ENCODE assay signal across 15 mouse cellular contexts in the genomic region with DNA sequence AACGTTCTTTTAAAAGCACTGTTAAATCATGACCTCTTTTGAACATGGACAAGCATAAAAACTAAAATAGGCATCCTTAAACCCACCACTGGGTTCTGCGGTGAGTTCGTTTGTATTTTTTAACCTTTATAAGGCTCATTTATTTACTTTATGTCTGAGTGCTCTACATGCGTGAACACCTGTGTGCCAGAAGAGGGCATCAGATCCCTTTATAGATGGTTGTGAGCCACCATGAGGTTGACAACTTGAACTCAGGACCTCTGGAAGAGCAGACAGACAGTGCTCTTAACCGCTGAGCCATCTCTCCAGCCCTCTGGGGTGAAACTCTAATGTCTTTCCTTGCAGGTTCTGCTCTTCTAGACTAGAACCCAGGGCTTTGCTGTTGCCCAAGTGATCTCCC. TPM values are rescaled to one million over a fixed set of nuclear protein-coding genes. Genes with fewer than 3 reads are reported as not detected.
DNase-seq lines count a peak whose midpoint lies in the region; ATAC-seq and TF ChIP-seq lines count a peak whose summit lies in the region.
"Had no signal": no experiment of that assay in that cellular context is flagged by ENCODE, and none has a peak within 500 bp of the region (broad histone marks: within the 10 kb centered on the region; RNA-seq: fewer than 3 reads in every experiment).

No protein-coding gene starts in this region.

- no peak overlapping the region for H3K27ac ChIP-seq in forebrain, postnatal 0 days (ENCODE audit: low read depth, low read length)
- H3K27ac ChIP-seq in forebrain, embryonic 12.5 days = no peak overlapping the region
- H3K27ac ChIP-seq in heart, embryonic 16.5 days (ENCODE audit: low read length) = no peak overlapping the region; the same call in 1 of the 2 replicates
- no peak overlapping the region for H3K27ac ChIP-seq in lung, embryonic 14.5 days (ENCODE audit: low read depth)
- H3K27ac ChIP-seq: liver, embryonic 12.5 days; midbrain, embryonic 12.5 days had no signal

- TF ChIP-seq CTCF in forebrain, postnatal 0 days (IDR thresholded peaks at IDR 0.05; ENCODE audit: low read depth) = peak; percentile 33; the same call in 1 of the 2 replicates
- TF ChIP-seq CTCF in lung, embryonic 14.5 days (IDR thresholded peaks at IDR 0.05; ENCODE audit: low read depth) = 0 out of 2 replicates have a peak, but pooled peaks have one; percentile 8
- TF ChIP-seq CTCF in lung, adult 2 months (IDR thresholded peaks at IDR 0.05; ENCODE audit: insufficient read depth, low read length) = no peak

- WGBS in forebrain, postnatal 0 days = 85% methylated on average over 5 of the region's 5 CpGs
- 84% methylated on average over 5 of the region's 5 CpGs for WGBS in forebrain, embryonic 12.5 days
- 74% methylated on average over 5 of the region's 5 CpGs for WGBS in heart, embryonic 16.5 days
- WGBS in lung, embryonic 14.5 days = 58% methylated on average over 5 of the region's 5 CpGs
- 77% methylated on average over 5 of the region's 5 CpGs for WGBS in lung, adult 2 months

- no peaks in the 10 kb centered on the region for H3K9me3 ChIP-seq in forebrain, postnatal 0 days (ENCODE audit: low read length)
- no peaks in the 10 kb centered on the region for H3K9me3 ChIP-seq in forebrain, embryonic 12.5 days
- H3K9me3 ChIP-seq in heart, embryonic 16.5 days (replicated peaks; ENCODE audit: control insufficient read depth, low read length) = no peaks in the 10 kb centered on the region
- no peaks in the 10 kb centered on the region for H3K9me3 ChIP-seq in lung, embryonic 14.5 days (ENCODE audit: low read depth, low read length)
- H3K9me3 ChIP-seq: embryonic facial prominence, embryonic 12.5 days; liver, embryonic 12.5 days; midbrain, embryonic 12.5 days had no signal

- TF ChIP-seq POLR2A in lung, adult 2 months (IDR thresholded peaks at IDR 0.05; ENCODE audit: borderline replicate concordance, extremely low read depth, low read depth, low read length) = no peak

- no peak overlapping the region for H3K9ac ChIP-seq in forebrain, postnatal 0 days
- H3K9ac ChIP-seq in forebrain, embryonic 12.5 days = no peak overlapping the region
- no peak overlapping the region; the same call in 1 of the 2 replicates for H3K9ac ChIP-seq in heart, embryonic 16.5 days (ENCODE audit: low read length)
- no peak overlapping the region for H3K9ac ChIP-seq in lung, embryonic 14.5 days
- H3K9ac ChIP-seq: embryonic facial prominence, embryonic 12.5 days; liver, embryonic 12.5 days; midbrain, embryonic 12.5 days had no signal

- no peaks in the 10 kb centered on the region for H3K27me3 ChIP-seq in forebrain, postnatal 0 days (ENCODE audit: insufficient read depth, low read length)
- no peaks in the 10 kb centered on the region for H3K27me3 ChIP-seq in forebrain, embryonic 12.5 days
- no peaks in the 10 kb centered on the region for H3K27me3 ChIP-seq in heart, embryonic 16.5 days (ENCODE audit: control insufficient read depth, insufficient read depth, low read length)
- no peaks in the 10 kb centered on the region for H3K27me3 ChIP-seq in lung, embryonic 14.5 days (ENCODE audit: insufficient read depth, low read length)
- H3K27me3 ChIP-seq in splenic B cell, adult 2 months (ENCODE audit: control insufficient read depth, insufficient read depth, low read length, poor library complexity, severe bottlenecking) = no peaks in the 10 kb centered on the region
- H3K27me3 ChIP-seq: embryonic facial prominence, embryonic 12.5 days; liver, embryonic 12.5 days; midbrain, embryonic 12.5 days had no signal

- 0 out of 2 replicates have a peak, but pooled peaks cover 3% of the 10 kb centered on the region for H3K4me1 ChIP-seq in forebrain, postnatal 0 days (ENCODE audit: insufficient read depth)
- peaks cover 22% of the 10 kb centered on the region for H3K4me1 ChIP-seq in forebrain, embryonic 12.5 days
- H3K4me1 ChIP-seq in heart, embryonic 16.5 days (ENCODE audit: control insufficient read depth, insufficient read depth, low read length) = peaks cover 22% of the 10 kb centered on the region
- H3K4me1 ChIP-seq in lung, embryonic 14.5 days (ENCODE audit: insufficient read depth) = peaks cover 21% of the 10 kb centered on the region
- H3K4me1 ChIP-seq in lung, adult 2 months (ENCODE audit: control insufficient read depth, insufficient read depth, low read length) = no peaks in the 10 kb centered on the region

- DNase-seq in forebrain, postnatal 0 days = no peak
- no peak for DNase-seq in heart, postnatal 4 days
- DNase-seq in lung, embryonic 14.5 days = no peak
- DNase-seq in lung, adult 2 months = no peak
- peak; percentile 34 for DNase-seq in splenic B cell, adult 2 months (ENCODE audit: low read depth, low spot score)
- DNase-seq in spleen, postnatal 10 days (ENCODE audit: low spot score in 2 of 2) = no peak
- DNase-seq: cerebellum, adult 11-12 months; kidney, postnatal 14 days; spleen, adult 18-20 months; thymus, postnatal 36 days had no signal

- H3K4me2 ChIP-seq in forebrain, postnatal 0 days (ENCODE audit: low read depth) = no peak overlapping the region
- H3K4me2 ChIP-seq in forebrain, embryonic 12.5 days = no peak overlapping the region
- peak overlapping the region; percentile 43; the same call in 1 of the 2 replicates for H3K4me2 ChIP-seq in heart, embryonic 16.5 days (ENCODE audit: low read depth, low read length)
- peak overlapping the region; percentile 36; the same call in 1 of the 2 replicates for H3K4me2 ChIP-seq in lung, embryonic 14.5 days
- H3K4me2 ChIP-seq: embryonic facial prominence, embryonic 12.5 days; midbrain, embryonic 12.5 days had no signal

- H3K4me3 ChIP-seq in forebrain, postnatal 0 days (ENCODE audit: low read depth, low read length) = no peak overlapping the region
- H3K4me3 ChIP-seq in forebrain, embryonic 12.5 days (replicated peaks) = no peak overlapping the region
- H3K4me3 ChIP-seq in heart, embryonic 16.5 days (ENCODE audit: low read length) = no peak overlapping the region
- H3K4me3 ChIP-seq in lung, embryonic 14.5 days (ENCODE audit: low read depth, low read length) = no peak overlapping the region
- no peak overlapping the region for H3K4me3 ChIP-seq in lung, adult 2 months (replicated peaks; ENCODE audit: extremely low read depth, low read depth, low read length)
- H3K4me3 ChIP-seq: embryonic facial prominence, embryonic 12.5 days; liver, embryonic 12.5 days; midbrain, embryonic 12.5 days had no signal

- no peak for ATAC-seq in forebrain, postnatal 0 days
- no peak for ATAC-seq in forebrain, embryonic 12.5 days (ENCODE audit: low FRiP score)
- no peak for ATAC-seq in heart, embryonic 16.5 days (replicated peaks; ENCODE audit: extremely low read depth, insufficient read depth, low FRiP score)
- no peak for ATAC-seq in lung, embryonic 14.5 days (ENCODE audit: insufficient read depth)

- no peaks in the 10 kb centered on the region for H3K36me3 ChIP-seq in forebrain, postnatal 0 days (ENCODE audit: insufficient read depth)
- no peaks in the 10 kb centered on the region for H3K36me3 ChIP-seq in forebrain, embryonic 12.5 days (replicated peaks)
- H3K36me3 ChIP-seq in heart, embryonic 16.5 days (ENCODE audit: control insufficient read depth, insufficient read depth) = no peaks in the 10 kb centered on the region
- H3K36me3 ChIP-seq in lung, embryonic 14.5 days (ENCODE audit: insufficient read depth) = no peaks in the 10 kb centered on the region
- no peaks in the 10 kb centered on the region for H3K36me3 ChIP-seq in splenic B cell, adult 2 months (ENCODE audit: control insufficient read depth, insufficient read depth, low read length, poor library complexity, severe bottlenecking)
- H3K36me3 ChIP-seq: embryonic facial prominence, embryonic 12.5 days; liver, embryonic 12.5 days; midbrain, embryonic 12.5 days had no signal

RNA-seq across cellular contexts. Expression of a gene that starts 37.2 kb away (rescaled TPM):
- total RNA-seq in forebrain, postnatal 0 days (2014; rRNA removed) = 374 and 390 TPM in 2 replicates
- 278 and 281 TPM in 2 replicates for polyA plus RNA-seq in forebrain, postnatal 0 days (2015; fragmentation: Nextera tagmentation; extraction: Ambion mirVana)
- polyA plus RNA-seq in forebrain, embryonic 12.5 days (2016; fragmentation: Nextera tagmentation; extraction: Ambion mirVana) = 273 and 274 TPM in 2 replicates
- polyA plus RNA-seq in heart, embryonic 16.5 days (2015; fragmentation: Nextera tagmentation; extraction: Ambion mirVana) = 93.9 and 96.3 TPM in 2 replicates
- 10 to 100 TPM; 67.9 to 69.2 TPM for total RNA-seq in heart, postnatal 4 days (2021)
- 145 and 152 TPM in 2 replicates for polyA plus RNA-seq in lung, embryonic 14.5 days (2014; fragmentation: Nextera tagmentation; extraction: Ambion mirVana)
- 223 and 271 TPM in 2 replicates for polyA plus RNA-seq in lung, adult 2 months (2012; rRNA removed)

RNA-seq across cellular contexts. Expression of a gene that starts 40.7 kb away (rescaled TPM):
- 25.0 and 29.6 TPM in 2 replicates for total RNA-seq in forebrain, postnatal 0 days (2014; rRNA removed)
- 19.3 and 19.8 TPM in 2 replicates for polyA plus RNA-seq in forebrain, postnatal 0 days (2015; fragmentation: Nextera tagmentation; extraction: Ambion mirVana)
- 25.8 and 29.0 TPM in 2 replicates for polyA plus RNA-seq in forebrain, embryonic 12.5 days (2016; fragmentation: Nextera tagmentation; extraction: Ambion mirVana)
- polyA plus RNA-seq in heart, embryonic 16.5 days (2015; fragmentation: Nextera tagmentation; extraction: Ambion mirVana) = 40.7 and 42.7 TPM in 2 replicates
- total RNA-seq in heart, postnatal 4 days (2021) = 10 to 100 TPM; 28.6 to 30.9 TPM
- 48.9 and 54.0 TPM in 2 replicates for polyA plus RNA-seq in lung, embryonic 14.5 days (2014; fragmentation: Nextera tagmentation; extraction: Ambion mirVana)
- 111 and 134 TPM in 2 replicates for polyA plus RNA-seq in lung, adult 2 months (2012; rRNA removed)

Comparison
In these comparisons a context has a peak if more than half of its experiments do, and no peak if none do; other contexts are left out.
1. H3K4me2 ChIP-seq: peak in heart, embryonic 16.5 days (single experiment) and lung, embryonic 14.5 days (single experiment); none in forebrain, postnatal 0 days (single experiment) and forebrain, embryonic 12.5 days (single experiment).